Mouse (Mus musculus) stomach, embryonic 14.5 days (tissue): ENCODE measurements around the gene Ccdc7a. TPM values are rescaled to one million over a fixed set of nuclear protein-coding genes. Genes with fewer than 3 reads are reported as not detected.

Experiments
- ATAC-seq: fragments of 200-750 bp; cut with Nextera tagmentation; 2 replicates; pipeline ENCODE4 v1.8.0; 2017; ENCODE audit warnings: low read depth, moderate TSS enrichment; ENCODE audit not compliant: insufficient number of reproducible peaks, insufficient read depth, low FRiP score
- H3K27ac ChIP-seq: fragments of 300-500 bp; sonication (generic); 2 replicates; pipeline ENCODE4 v1.5.1; 2014; ENCODE audit warnings: mild to moderate bottlenecking, low read length, moderate library complexity, mixed read lengths
- H3K27me3 ChIP-seq: fragments of 300-500 bp; sonication (generic); 2 replicates; pipeline ENCODE4 v1.6.1; 2014; ENCODE audit warnings: low read length, control low read depth, mixed read lengths; ENCODE audit not compliant: control insufficient read depth, insufficient read depth
- H3K36me3 ChIP-seq: fragments of 300-500 bp; sonication (generic); 2 replicates; pipeline ENCODE4 v1.6.1; 2014; ENCODE audit warnings: mild to moderate bottlenecking, control low read depth, low read length, moderate library complexity, mixed read lengths; ENCODE audit not compliant: control insufficient read depth, insufficient read depth
- H3K4me1 ChIP-seq: fragments of 300-500 bp; sonication (generic); 2 replicates; pipeline ENCODE4 v1.6.1; 2014; ENCODE audit warnings: low read length, control low read depth, mixed read lengths; ENCODE audit not compliant: control insufficient read depth, insufficient read depth
- H3K4me2 ChIP-seq: fragments of 300-500 bp; sonication (generic); replicated peaks from 2 replicates; pipeline ENCODE4 v1.6.1; 2014; ENCODE audit warnings: low read depth, low read length, control low read depth
- H3K4me3 ChIP-seq: fragments of 300-500 bp; sonication (generic); 2 replicates; pipeline ENCODE4 v1.5.1; 2014; ENCODE audit warnings: low read depth, low read length, control low read depth
- H3K9ac ChIP-seq: fragments of 300-500 bp; sonication (generic); replicated peaks from 2 replicates; pipeline ENCODE4 v1.6.1; 2014; ENCODE audit warnings: low read depth, mild to moderate bottlenecking, control low read depth, low read length, moderate library complexity, mixed read lengths
- H3K9me3 ChIP-seq: fragments of 300-500 bp; sonication (generic); 2 replicates; pipeline ENCODE4 v1.6.1; 2016; ENCODE audit warnings: low read depth, low read length, control low read depth; ENCODE audit not compliant: control insufficient read depth
- WGBS: fragments of 180-500 bp; shearing (Covaris S2); extraction: QIAGEN DNeasy Blood & Tissue Kit; methylation state at CpG from one replicate; pipeline ENCODE4 v1.1.7; 2014; 5-methylcytosine and 5-hydroxymethylcytosine counted together
- polyA plus RNA-seq: library from polyadenylated mRNA; unstranded; fragments of >200 nt; fragmentation: Nextera tagmentation; extraction: Ambion mirVana; gene quantifications from 2 replicates; pipeline ENCODE4 v1.2.1, GENCODE M21; 2014

The Ccdc7a gene
- polyA plus RNA-seq, 1 experiment from 2014 or later, result not detected

- no peaks in the 10 kb centered on the region for H3K36me3 ChIP-seq
- no peak within 1 kb of the TSS for H3K27ac ChIP-seq
- H3K4me2 ChIP-seq, result no peak within 1 kb of the TSS
- no peaks in the 10 kb centered on the region for H3K4me1 ChIP-seq
- no peak within 1 kb of the TSS for H3K4me3 ChIP-seq
- no peaks in the 10 kb centered on the region for H3K27me3 ChIP-seq
- H3K9me3 ChIP-seq, result no peaks in the 10 kb centered on the region
- 68% methylated on average over 1 of the region's 1 CpGs for WGBS
- no peak for ATAC-seq
- H3K9ac ChIP-seq, result no peak within 1 kb of the TSS
Observed at GRCm38 (mm10) chr8:128798594-128798993, 266.7 kb downstream of the Ccdc7a start, which contains the start of gene Gm3952. TSS of gene Gm3952 (minus strand) at chr8:128798694.

- H3K9ac ChIP-seq, result no peak overlapping the region
- H3K9me3 ChIP-seq, result no peaks in the 10 kb centered on the region
- H3K4me2 ChIP-seq, result no peak overlapping the region
- H3K4me3 ChIP-seq, result no peak overlapping the region
- H3K4me1 ChIP-seq, result no peaks in the 10 kb centered on the region
- peaks cover 35% of the 10 kb centered on the region for H3K36me3 ChIP-seq
- WGBS, result 95% methylated on average over 3 of the region's 3 CpGs
- no peak for ATAC-seq
- no peak overlapping the region for H3K27ac ChIP-seq
- H3K27me3 ChIP-seq, result no peaks in the 10 kb centered on the region
Observed at GRCm38 (mm10) chr8:128735692-128736091, 329.6 kb downstream of the Ccdc7a start.

- Histone ChIP-seq H3K36me3 (peaks cover 46% of the 10 kb centered on the region), H3K4me1 (no peaks in the 10 kb centered on the region), H3K4me3 (no peak overlapping the region), H3K9ac (no peak overlapping the region), H3K9me3 (no peaks in the 10 kb centered on the region), H3K4me2 (no peak overlapping the region), H3K27me3 (no peaks in the 10 kb centered on the region), H3K27ac (no peak overlapping the region)
- 95% methylated on average over 3 of the region's 3 CpGs for WGBS
- ATAC-seq, result no peak
Observed at GRCm38 (mm10) chr8:128734118-128734517, 331.2 kb downstream of the Ccdc7a start.

- no peak overlapping the region for H3K9ac ChIP-seq
- ATAC-seq, result no peak
- H3K4me2 ChIP-seq, result no peak overlapping the region
- peaks cover 49% of the 10 kb centered on the region for H3K36me3 ChIP-seq
- H3K27me3 ChIP-seq, result no peaks in the 10 kb centered on the region
- 82% methylated on average over 2 of the region's 2 CpGs for WGBS
- no peaks in the 10 kb centered on the region for H3K9me3 ChIP-seq
- H3K4me1 ChIP-seq, result no peaks in the 10 kb centered on the region
- H3K4me3 ChIP-seq, result no peak overlapping the region
- H3K27ac ChIP-seq, result no peak overlapping the region
Observed at GRCm38 (mm10) chr8:128732254-128732653, 333.1 kb downstream of the Ccdc7a start.

- H3K27ac ChIP-seq, result no peak overlapping the region
- H3K36me3 ChIP-seq, result peaks cover 61% of the 10 kb centered on the region
- ATAC-seq, result no peak
- WGBS, result 95% methylated on average over 1 of the region's 1 CpGs
- H3K9me3 ChIP-seq, result no peaks in the 10 kb centered on the region
- H3K27me3 ChIP-seq, result no peaks in the 10 kb centered on the region
- H3K4me3 ChIP-seq, result no peak overlapping the region
- no peaks in the 10 kb centered on the region for H3K4me1 ChIP-seq
- no peak overlapping the region for H3K9ac ChIP-seq
- H3K4me2 ChIP-seq, result no peak overlapping the region
Observed at GRCm38 (mm10) chr8:128727213-128727612, 338.1 kb downstream of the Ccdc7a start.

GRCm38 (mm10) chr8:128724819-128725218 lies 340.5 kb downstream of the Ccdc7a start:
- Histone ChIP-seq H3K9me3 (no peaks in the 10 kb centered on the region), H3K4me3 (no peak overlapping the region), H3K27ac (no peak overlapping the region), H3K4me1 (no peaks in the 10 kb centered on the region), H3K27me3 (no peaks in the 10 kb centered on the region), H3K9ac (no peak overlapping the region), H3K4me2 (no peak overlapping the region), H3K36me3 (peaks cover 58% of the 10 kb centered on the region)
- 68% methylated on average over 1 of the region's 1 CpGs for WGBS
- no peak; the same call in 1 of the 2 replicates for ATAC-seq

- no peak overlapping the region for H3K4me2 ChIP-seq
- H3K4me1 ChIP-seq, result no peaks in the 10 kb centered on the region
- H3K9me3 ChIP-seq, result no peaks in the 10 kb centered on the region
- ATAC-seq, result no peak
- H3K27me3 ChIP-seq, result no peaks in the 10 kb centered on the region
- no peak overlapping the region for H3K9ac ChIP-seq
- H3K4me3 ChIP-seq, result no peak overlapping the region
- peaks cover 70% of the 10 kb centered on the region for H3K36me3 ChIP-seq
- no peak overlapping the region for H3K27ac ChIP-seq
Observed at GRCm38 (mm10) chr8:128716184-128716583, 349.1 kb downstream of the Ccdc7a start.

- Histone ChIP-seq H3K4me3 (no peak overlapping the region), H3K4me2 (no peak overlapping the region), H3K9ac (no peak overlapping the region), H3K27ac (no peak overlapping the region), H3K27me3 (no peaks in the 10 kb centered on the region), H3K4me1 (no peaks in the 10 kb centered on the region), H3K9me3 (no peaks in the 10 kb centered on the region), H3K36me3 (peaks cover 54% of the 10 kb centered on the region)
- 50% methylated on average over 3 of the region's 3 CpGs for WGBS
- ATAC-seq, result no peak
Observed at GRCm38 (mm10) chr8:128709261-128709660, 356.1 kb downstream of the Ccdc7a start.

GRCm38 (mm10) chr8:128704836-128705235 lies 360.5 kb downstream of the Ccdc7a start:
- H3K9me3 ChIP-seq, result no peaks in the 10 kb centered on the region
- no peak overlapping the region for H3K27ac ChIP-seq
- no peak overlapping the region for H3K9ac ChIP-seq
- H3K4me3 ChIP-seq, result no peak overlapping the region
- 88% methylated on average over 2 of the region's 2 CpGs for whole genome bisulfite sequencing
- peaks cover 18% of the 10 kb centered on the region for H3K36me3 ChIP-seq
- no peak overlapping the region for H3K4me2 ChIP-seq
- ATAC-seq, result no peak
- H3K27me3 ChIP-seq, result no peaks in the 10 kb centered on the region
- no peaks in the 10 kb centered on the region for H3K4me1 ChIP-seq
